Mouse (Mus musculus): Measurements from ENCODE around the gene Tyro3. TPM values are rescaled to one million over a fixed set of nuclear protein-coding genes. Genes with fewer than 3 reads are reported as not detected.

Gene Tyro3
- polyA plus RNA-seq, 1 experiment: 0.64 TPM

DNA sequence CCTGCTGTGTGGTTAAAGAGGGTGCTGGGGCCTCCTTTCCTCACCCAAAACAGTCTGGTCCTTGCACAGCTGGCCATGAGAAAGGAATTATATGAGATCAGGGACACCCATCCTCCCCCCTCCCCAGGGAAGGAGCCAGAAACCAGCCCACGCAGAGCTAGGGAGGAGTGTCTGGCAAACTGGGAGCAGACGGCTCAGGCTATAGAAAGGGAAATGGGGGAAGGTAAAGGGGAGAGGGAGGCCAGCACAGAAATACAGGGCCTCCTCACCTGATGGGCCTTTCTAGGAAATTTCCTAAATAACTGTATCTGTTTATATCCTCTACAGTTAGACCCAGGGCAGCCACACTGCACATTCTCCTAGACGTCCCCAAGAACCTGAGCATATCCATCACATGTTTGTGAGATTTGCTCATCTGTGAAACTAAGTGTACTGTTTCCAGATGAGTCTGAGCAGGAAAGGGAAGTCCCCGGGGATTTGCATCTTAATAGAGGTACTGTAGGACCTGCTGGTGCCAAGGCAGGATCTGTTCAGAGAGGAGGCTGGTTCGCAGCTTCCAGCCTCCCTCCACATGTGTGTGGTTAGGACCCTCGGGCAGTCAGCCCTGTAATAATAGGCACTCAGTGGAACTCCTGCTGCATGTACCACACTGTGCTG, 6.2 kb downstream of the Tyro3 start:
- peaks cover 26% of the 10 kb centered on the region for H3K4me1 ChIP-seq
- TF ChIP-seq GATA1 (IDR thresholded peaks at IDR 0.05; ENCODE audit: borderline replicate concordance, low read length): no peak
- no peak for TF ChIP-seq FLI1 (IDR thresholded peaks at IDR 0.05; ENCODE audit: low read length)
- H3K36me3 ChIP-seq (replicated peaks; ENCODE audit: low read length): no peaks in the 10 kb centered on the region
- H3K27me3 ChIP-seq (replicated peaks): peaks cover 94% of the 10 kb centered on the region
- no peaks in the 10 kb centered on the region for H3K9me3 ChIP-seq
- H3K4me3 ChIP-seq (replicated peaks): no peak overlapping the region

DNA sequence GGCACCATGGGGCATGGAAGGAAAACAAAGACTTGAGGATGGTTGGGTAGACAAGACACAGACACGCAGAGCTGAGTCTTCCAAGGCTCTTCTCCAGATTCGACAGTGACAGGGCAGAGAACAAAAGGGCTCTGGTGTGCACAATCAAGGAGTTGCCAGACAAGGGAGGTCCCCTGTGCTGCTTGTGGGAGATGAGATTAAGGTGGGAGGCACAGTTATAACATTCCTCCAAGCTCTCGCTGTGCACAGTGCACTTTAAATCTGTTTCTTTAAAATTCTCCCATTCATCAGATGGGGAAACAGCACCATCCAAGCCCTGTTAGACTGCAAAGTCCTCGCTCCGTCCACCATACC, 6.7 kb downstream of the Tyro3 start:
- TF ChIP-seq FLI1 (IDR thresholded peaks at IDR 0.05; ENCODE audit: low read length): no peak
- no peak for TF ChIP-seq GATA1 (IDR thresholded peaks at IDR 0.05; ENCODE audit: borderline replicate concordance, low read length)
- peaks cover 94% of the 10 kb centered on the region for H3K27me3 ChIP-seq (replicated peaks)
- H3K4me3 ChIP-seq (replicated peaks): no peak overlapping the region
- peaks cover 26% of the 10 kb centered on the region for H3K4me1 ChIP-seq
- no peaks in the 10 kb centered on the region for H3K9me3 ChIP-seq
- H3K36me3 ChIP-seq (replicated peaks; ENCODE audit: low read length): no peaks in the 10 kb centered on the region

DNA sequence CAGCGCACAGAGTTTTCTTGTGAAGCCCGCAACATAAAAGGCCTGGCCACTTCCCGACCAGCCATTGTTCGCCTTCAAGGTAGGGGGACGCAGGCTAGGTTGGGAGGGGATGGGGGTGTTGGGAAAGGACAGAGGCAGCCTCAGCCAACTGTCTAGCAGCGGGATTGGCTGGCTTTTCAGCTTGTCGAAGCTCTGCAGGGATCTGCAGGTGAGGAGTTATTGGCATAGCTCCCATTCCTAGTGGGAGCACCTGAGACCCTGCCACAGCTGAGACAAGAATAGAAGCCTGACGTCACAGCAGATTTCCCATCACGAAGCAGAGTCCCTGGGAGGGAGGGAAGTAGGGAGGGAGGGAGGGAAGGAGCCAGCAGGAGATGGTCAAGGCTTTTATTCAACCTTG, 7.2 kb downstream of the Tyro3 start:
- H3K4me3 ChIP-seq (replicated peaks): no peak overlapping the region
- no peaks in the 10 kb centered on the region for H3K36me3 ChIP-seq (replicated peaks; ENCODE audit: low read length)
- peaks cover 24% of the 10 kb centered on the region for H3K4me1 ChIP-seq
- TF ChIP-seq FLI1 (IDR thresholded peaks at IDR 0.05; ENCODE audit: low read length): no peak
- no peak for TF ChIP-seq GATA1 (IDR thresholded peaks at IDR 0.05; ENCODE audit: borderline replicate concordance, low read length)
- H3K9me3 ChIP-seq: no peaks in the 10 kb centered on the region
- H3K27me3 ChIP-seq (replicated peaks): peaks cover 92% of the 10 kb centered on the region

DNA sequence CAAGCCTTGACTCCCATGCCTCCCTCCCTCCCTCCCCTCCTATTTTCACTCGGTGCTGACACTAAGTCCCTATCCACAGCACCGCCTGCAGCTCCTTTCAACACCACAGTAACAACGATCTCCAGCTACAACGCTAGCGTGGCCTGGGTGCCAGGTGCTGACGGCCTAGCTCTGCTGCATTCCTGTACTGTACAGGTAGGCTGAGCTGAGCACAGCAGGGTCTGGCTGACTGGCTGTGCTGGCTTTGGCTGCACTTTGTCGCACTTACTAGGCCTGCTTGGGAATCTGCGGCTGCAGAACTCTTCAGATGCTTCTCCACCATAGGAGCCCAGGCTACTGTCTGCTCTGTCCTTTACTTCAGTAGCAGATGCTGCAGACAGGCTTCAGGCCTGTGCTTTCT, 8.0 kb downstream of the Tyro3 start:
- H3K4me3 ChIP-seq (replicated peaks): peak overlapping the region; percentile 44
- H3K4me1 ChIP-seq: peaks cover 17% of the 10 kb centered on the region
- no peaks in the 10 kb centered on the region for H3K36me3 ChIP-seq (replicated peaks; ENCODE audit: low read length)
- peaks cover 92% of the 10 kb centered on the region for H3K27me3 ChIP-seq (replicated peaks)
- TF ChIP-seq GATA1 (IDR thresholded peaks at IDR 0.05; ENCODE audit: borderline replicate concordance, low read length): no peak
- TF ChIP-seq FLI1 (IDR thresholded peaks at IDR 0.05; ENCODE audit: low read length): no peak
- H3K9me3 ChIP-seq: no peaks in the 10 kb centered on the region

DNA sequence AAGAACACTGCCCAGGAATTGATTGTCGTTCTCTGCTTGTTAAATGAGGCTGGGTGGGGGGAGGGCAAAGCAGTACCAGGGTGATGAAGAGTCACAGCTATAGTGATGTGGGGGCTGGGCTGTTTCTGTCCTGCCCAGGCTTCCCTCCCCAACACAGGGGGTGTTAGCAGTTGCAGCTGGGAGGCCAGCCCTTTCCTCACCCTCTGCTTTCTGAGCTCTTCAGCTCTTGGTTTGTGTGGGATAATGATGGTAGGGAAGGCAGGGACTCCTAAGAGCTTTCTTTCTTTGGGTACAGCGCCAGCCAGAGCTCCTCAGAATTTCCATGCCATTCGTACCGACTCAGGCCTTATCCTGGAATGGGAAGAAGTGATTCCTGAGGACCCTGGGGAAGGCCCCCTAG, 10.9 kb downstream of the Tyro3 start:
- peaks cover 93% of the 10 kb centered on the region for H3K27me3 ChIP-seq (replicated peaks)
- H3K4me3 ChIP-seq (replicated peaks): no peak overlapping the region
- H3K4me1 ChIP-seq: peaks cover 6% of the 10 kb centered on the region
- TF ChIP-seq FLI1 (IDR thresholded peaks at IDR 0.05; ENCODE audit: low read length) (no peak), GATA1 (IDR thresholded peaks at IDR 0.05; ENCODE audit: borderline replicate concordance, low read length) (no peak)
- no peaks in the 10 kb centered on the region for H3K36me3 ChIP-seq (replicated peaks; ENCODE audit: low read length)
- H3K9me3 ChIP-seq: no peaks in the 10 kb centered on the region

DNA sequence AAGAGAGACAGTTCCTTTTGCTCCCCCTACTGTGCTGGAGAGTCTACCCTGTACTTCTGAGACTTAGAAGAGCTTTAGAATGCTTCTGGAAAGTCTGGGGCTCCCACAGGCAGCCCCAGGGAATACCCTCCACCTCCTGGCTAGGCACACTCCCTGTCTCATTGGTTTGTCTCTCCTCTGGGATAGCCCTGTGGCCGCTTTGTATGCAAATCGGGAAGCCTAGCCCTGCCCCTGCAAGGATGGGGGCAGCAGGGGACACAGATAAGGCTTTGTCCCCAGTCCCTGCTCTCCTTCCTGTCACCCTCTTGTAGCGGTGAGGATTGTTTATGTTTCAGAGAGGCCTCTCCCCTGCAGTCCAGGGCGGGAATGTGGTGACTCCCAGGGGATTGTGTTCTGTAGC, 11.3 kb downstream of the Tyro3 start:
- no peaks in the 10 kb centered on the region for H3K9me3 ChIP-seq
- H3K4me3 ChIP-seq (replicated peaks): no peak overlapping the region
- TF ChIP-seq FLI1 (IDR thresholded peaks at IDR 0.05; ENCODE audit: low read length): no peak
- no peak for TF ChIP-seq GATA1 (IDR thresholded peaks at IDR 0.05; ENCODE audit: borderline replicate concordance, low read length)
- H3K36me3 ChIP-seq (replicated peaks; ENCODE audit: low read length): no peaks in the 10 kb centered on the region
- H3K4me1 ChIP-seq: peaks cover 6% of the 10 kb centered on the region
- H3K27me3 ChIP-seq (replicated peaks): peaks cover 92% of the 10 kb centered on the region

DNA sequence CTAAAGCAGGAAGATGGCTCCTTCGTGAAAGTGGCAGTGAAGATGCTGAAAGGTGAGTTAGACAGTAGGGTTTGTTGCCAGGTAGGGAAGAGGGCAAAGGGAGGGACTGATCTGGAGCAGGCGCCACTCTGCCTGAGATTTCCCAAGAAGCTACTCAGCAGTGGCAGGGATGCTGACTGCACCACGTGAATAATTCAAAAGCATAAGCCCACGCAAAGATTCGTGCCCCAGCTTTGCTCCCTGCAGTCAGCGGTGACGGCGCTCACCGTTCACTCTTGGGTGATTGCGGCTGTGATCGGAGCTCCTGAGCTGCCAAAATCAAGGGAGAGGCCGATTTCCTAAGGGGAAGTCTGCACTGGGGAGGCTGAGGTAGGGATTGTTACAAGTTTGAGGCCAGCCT, 13.4 kb downstream of the Tyro3 start:
- H3K4me1 ChIP-seq: peaks cover 6% of the 10 kb centered on the region
- H3K9me3 ChIP-seq: no peaks in the 10 kb centered on the region
- no peak overlapping the region for H3K4me3 ChIP-seq (replicated peaks)
- peaks cover 82% of the 10 kb centered on the region for H3K27me3 ChIP-seq (replicated peaks)
- H3K36me3 ChIP-seq (replicated peaks; ENCODE audit: low read length): no peaks in the 10 kb centered on the region
- TF ChIP-seq FLI1 (IDR thresholded peaks at IDR 0.05; ENCODE audit: low read length) (no peak), GATA1 (IDR thresholded peaks at IDR 0.05; ENCODE audit: borderline replicate concordance, low read length) (no peak)

DNA sequence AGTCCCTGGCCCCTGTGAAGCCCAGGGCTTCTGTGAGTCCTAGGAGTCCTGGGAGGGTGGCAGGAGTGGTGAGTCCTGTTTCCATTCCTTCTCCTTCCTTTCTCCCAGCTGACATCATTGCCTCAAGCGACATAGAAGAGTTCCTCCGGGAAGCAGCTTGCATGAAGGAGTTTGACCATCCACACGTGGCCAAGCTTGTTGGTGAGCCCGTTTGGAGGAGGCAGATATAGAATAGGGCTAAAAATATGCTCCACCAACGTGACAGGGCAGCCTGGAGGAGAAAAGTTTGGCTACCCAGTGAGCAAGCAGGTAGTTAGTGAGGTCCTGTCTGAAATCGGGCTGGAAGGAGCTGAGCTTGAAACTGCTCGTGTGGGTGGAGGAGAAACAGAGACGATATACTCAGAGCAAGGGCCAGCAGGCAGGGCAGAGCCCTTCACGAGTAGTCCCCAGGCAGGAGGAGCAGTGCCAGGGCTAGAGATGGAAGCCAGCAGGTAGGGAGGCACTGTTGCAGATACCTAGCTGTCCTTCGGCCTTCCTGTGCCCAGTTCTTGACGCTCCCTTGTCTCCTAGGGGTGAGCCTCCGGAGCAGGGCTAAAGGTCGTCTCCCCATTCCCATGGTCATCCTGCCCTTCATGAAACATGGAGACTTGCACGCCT, 14.1 kb downstream of the Tyro3 start:
- no peak overlapping the region for H3K4me3 ChIP-seq (replicated peaks)
- no peak for TF ChIP-seq GATA1 (IDR thresholded peaks at IDR 0.05; ENCODE audit: borderline replicate concordance, low read length)
- no peak for TF ChIP-seq FLI1 (IDR thresholded peaks at IDR 0.05; ENCODE audit: low read length)
- H3K36me3 ChIP-seq (replicated peaks; ENCODE audit: low read length): no peaks in the 10 kb centered on the region
- no peaks in the 10 kb centered on the region for H3K9me3 ChIP-seq
- peaks cover 6% of the 10 kb centered on the region for H3K4me1 ChIP-seq
- H3K27me3 ChIP-seq (replicated peaks): peaks cover 78% of the 10 kb centered on the region

DNA sequence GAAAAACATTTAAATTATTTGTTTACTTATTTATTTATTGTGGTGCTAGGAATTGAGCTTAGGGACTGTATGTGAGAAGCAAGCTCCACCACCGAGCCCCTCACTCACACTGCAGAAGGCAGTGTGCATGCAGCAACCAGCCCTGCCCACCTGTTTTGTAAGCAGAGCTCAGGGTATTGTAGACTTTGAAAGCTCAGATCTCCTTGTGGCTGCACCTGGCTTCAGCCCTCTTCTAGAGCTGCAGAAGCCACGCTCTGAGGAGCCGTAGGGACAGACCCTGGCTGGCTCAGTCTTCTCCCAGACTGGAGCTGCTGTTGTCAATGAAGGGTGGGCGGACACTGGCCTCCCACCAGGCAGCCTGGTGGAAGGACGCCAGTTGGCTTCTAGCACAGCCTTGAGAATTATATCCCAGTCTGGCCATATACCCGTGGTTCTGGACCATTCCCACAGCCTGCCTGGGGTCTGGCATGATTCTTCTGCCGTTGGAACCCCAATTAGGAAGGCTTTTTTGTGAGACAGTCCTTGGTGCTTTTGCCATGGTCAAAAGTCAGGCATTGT, 16.9 kb downstream of the Tyro3 start:
- TF ChIP-seq FLI1 (IDR thresholded peaks at IDR 0.05; ENCODE audit: low read length) (no peak), GATA1 (IDR thresholded peaks at IDR 0.05; ENCODE audit: borderline replicate concordance, low read length) (no peak)
- peaks cover 68% of the 10 kb centered on the region for H3K27me3 ChIP-seq (replicated peaks)
- no peaks in the 10 kb centered on the region for H3K36me3 ChIP-seq (replicated peaks; ENCODE audit: low read length)
- H3K9me3 ChIP-seq: no peaks in the 10 kb centered on the region
- no peak overlapping the region for H3K4me3 ChIP-seq (replicated peaks)
- H3K4me1 ChIP-seq: no peaks in the 10 kb centered on the region

DNA sequence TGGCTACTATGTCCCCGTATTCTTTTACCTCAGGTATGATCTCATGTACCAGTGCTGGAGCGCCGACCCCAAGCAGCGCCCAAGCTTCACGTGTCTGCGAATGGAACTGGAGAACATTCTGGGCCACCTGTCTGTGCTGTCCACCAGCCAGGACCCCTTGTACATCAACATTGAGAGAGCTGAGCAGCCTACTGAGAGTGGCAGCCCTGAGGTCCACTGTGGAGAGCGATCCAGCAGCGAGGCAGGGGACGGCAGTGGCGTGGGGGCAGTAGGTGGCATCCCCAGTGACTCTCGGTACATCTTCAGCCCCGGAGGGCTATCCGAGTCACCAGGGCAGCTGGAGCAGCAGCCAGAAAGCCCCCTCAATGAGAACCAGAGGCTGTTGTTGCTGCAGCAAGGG, 19.1 kb downstream of the Tyro3 start:
- peaks cover 54% of the 10 kb centered on the region for H3K27me3 ChIP-seq (replicated peaks)
- no peaks in the 10 kb centered on the region for H3K9me3 ChIP-seq
- TF ChIP-seq GATA1 (IDR thresholded peaks at IDR 0.05; ENCODE audit: borderline replicate concordance, low read length) (no peak), FLI1 (IDR thresholded peaks at IDR 0.05; ENCODE audit: low read length) (no peak)
- H3K4me1 ChIP-seq: no peaks in the 10 kb centered on the region
- H3K36me3 ChIP-seq (replicated peaks; ENCODE audit: low read length): no peaks in the 10 kb centered on the region
- H3K4me3 ChIP-seq (replicated peaks): no peak overlapping the region
